Mouse (Mus musculus): ENCODE data around the gene Osbpl2. TPM values are rescaled to one million over a fixed set of nuclear protein-coding genes. Genes with fewer than 3 reads are reported as not detected.

Gene Osbpl2
- polyA plus RNA-seq, 1 experiment from 2014 or later: 66.1 TPM

DNA sequence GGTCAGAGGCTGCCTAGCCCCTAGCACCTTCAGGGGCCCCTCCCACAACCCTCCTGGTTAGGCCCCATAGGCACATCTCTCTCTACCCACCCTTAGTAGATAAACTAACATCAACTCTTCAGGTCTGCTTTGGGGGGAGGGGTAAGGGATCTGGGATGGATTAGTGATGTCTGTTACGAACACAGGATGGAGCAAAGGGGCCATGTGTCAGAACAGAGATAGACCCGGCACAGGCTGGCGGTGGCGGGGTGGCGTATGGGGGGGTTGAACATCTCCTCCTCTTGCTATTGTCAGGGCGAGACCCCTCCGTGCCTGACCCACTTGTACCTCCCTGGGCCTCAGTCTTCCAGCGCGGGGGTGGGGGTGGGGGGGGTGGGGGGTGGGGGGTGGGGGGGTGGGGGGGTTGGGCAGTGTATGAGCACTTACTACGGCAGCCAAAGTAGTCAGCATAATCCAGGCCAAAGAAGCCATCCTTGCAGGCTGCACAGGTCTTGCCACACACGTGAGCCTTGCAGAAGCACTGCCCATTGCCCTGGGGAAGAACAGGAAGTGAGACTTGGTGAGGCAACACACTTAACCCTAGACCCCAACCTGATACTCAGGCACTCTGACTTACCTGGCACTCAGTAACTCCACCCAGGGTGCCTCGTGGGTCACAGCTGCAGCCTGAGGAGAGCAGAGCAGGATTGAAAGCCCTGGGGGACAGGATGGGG lies 77.7 kb downstream of the Osbpl2 start:
- 77% methylated on average over 8 of the region's 12 CpGs for WGBS
- H3K9ac ChIP-seq (replicated peaks): no peak overlapping the region
- H3K4me1 ChIP-seq (replicated peaks): 0 out of 2 replicates have a peak, but pooled peaks cover 12% of the 10 kb centered on the region
- no peaks in the 10 kb centered on the region for H3K36me3 ChIP-seq
- H3K27ac ChIP-seq: no peak overlapping the region
- ATAC-seq: no peak
- H3K9me3 ChIP-seq: no peaks in the 10 kb centered on the region
- no peaks in the 10 kb centered on the region for H3K27me3 ChIP-seq
- H3K4me2 ChIP-seq (replicated peaks): no peak overlapping the region
- no peak overlapping the region for H3K4me3 ChIP-seq (replicated peaks)

DNA sequence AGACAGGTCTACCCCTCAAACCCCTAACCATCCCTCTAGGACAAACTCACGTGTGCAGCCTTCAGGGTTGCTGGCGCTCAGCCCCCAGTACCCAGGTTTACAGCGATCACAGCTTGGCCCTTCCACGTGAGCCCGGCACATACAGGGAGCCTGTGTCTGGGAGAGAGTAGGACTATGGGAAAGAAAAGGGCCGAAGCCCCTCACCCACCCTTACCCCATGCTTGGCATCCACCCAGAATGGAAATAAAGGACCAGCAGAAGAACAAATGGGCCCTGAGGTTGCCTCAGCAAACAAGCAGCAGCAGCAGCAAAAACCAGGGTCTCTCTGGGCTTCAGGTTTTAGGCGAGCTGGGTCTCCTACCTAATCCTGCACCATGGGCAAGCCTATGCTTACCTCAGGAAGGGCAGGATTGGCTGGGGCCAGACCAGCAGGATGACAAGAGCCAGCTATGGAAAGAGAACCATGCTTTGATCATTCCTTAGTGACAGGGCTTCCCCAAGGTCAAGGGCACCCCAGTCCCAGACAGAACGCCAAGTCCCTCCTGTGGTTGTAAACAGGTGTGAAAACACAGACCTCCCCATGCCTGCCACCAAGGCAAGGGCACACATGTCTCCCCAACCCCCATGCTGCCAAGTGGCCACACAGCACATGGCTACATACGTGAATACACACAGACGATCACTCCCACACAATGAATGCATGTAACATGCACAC lies 78.4 kb downstream of the Osbpl2 start:
- 80% methylated on average over 10 of the region's 10 CpGs for WGBS
- no peak overlapping the region for H3K4me3 ChIP-seq (replicated peaks)
- H3K27me3 ChIP-seq: no peaks in the 10 kb centered on the region
- H3K4me1 ChIP-seq (replicated peaks): 0 out of 2 replicates have a peak, but pooled peaks cover 13% of the 10 kb centered on the region
- H3K27ac ChIP-seq: no peak overlapping the region
- no peaks in the 10 kb centered on the region for H3K9me3 ChIP-seq
- H3K4me2 ChIP-seq (replicated peaks): no peak overlapping the region
- no peak for ATAC-seq
- no peak overlapping the region for H3K9ac ChIP-seq (replicated peaks)
- no peaks in the 10 kb centered on the region for H3K36me3 ChIP-seq

GRCm38 (mm10) chr2:180198782-180199181 lies 79.7 kb downstream of the Osbpl2 start:
- no peaks in the 10 kb centered on the region for H3K27me3 ChIP-seq
- H3K4me1 ChIP-seq (replicated peaks): 0 out of 2 replicates have a peak, but pooled peaks cover 13% of the 10 kb centered on the region
- no peak overlapping the region for H3K4me2 ChIP-seq (replicated peaks)
- no peak for ATAC-seq
- H3K9ac ChIP-seq (replicated peaks): no peak overlapping the region
- no peaks in the 10 kb centered on the region for H3K36me3 ChIP-seq
- no peak overlapping the region for H3K4me3 ChIP-seq (replicated peaks)
- WGBS: 89% methylated on average over 10 of the region's 10 CpGs
- no peaks in the 10 kb centered on the region for H3K9me3 ChIP-seq
- H3K27ac ChIP-seq: no peak overlapping the region

- WGBS: 57% methylated on average over 11 of the region's 11 CpGs
- H3K4me3 ChIP-seq (replicated peaks): no peak overlapping the region
- no peak for ATAC-seq
- H3K9ac ChIP-seq (replicated peaks): no peak overlapping the region
- peaks cover 22% of the 10 kb centered on the region for H3K4me1 ChIP-seq (replicated peaks)
- no peaks in the 10 kb centered on the region for H3K9me3 ChIP-seq
- H3K4me2 ChIP-seq (replicated peaks): no peak overlapping the region
- H3K27ac ChIP-seq: peak overlapping the region; percentile 19; the same call in 1 of the 2 replicates
- H3K27me3 ChIP-seq: no peaks in the 10 kb centered on the region
- H3K36me3 ChIP-seq: no peaks in the 10 kb centered on the region
Observed at GRCm38 (mm10) chr2:180200681-180201080, 81.6 kb downstream of the Osbpl2 start.

DNA sequence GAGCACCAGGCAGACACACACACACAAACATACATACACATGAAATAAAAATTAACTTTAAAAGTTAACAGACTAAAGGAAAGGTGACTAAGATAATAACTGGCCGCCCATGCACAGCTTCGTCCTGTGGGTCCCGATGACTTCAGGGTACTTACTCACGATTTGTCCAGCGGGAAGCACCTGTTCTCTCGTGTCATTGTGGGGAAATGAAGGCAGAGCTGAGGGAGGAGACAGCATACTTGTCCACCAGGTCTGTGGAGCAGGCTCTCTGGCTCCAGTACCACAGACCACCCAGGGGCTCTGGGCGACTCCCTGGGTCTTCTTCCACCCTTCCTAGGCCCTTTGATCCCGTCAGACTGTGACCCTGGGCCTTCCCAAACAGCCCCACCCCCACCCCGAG lies 82.2 kb downstream of the Osbpl2 start:
- no peak overlapping the region for H3K9ac ChIP-seq (replicated peaks)
- WGBS: 71% methylated on average over 9 of the region's 9 CpGs
- no peaks in the 10 kb centered on the region for H3K9me3 ChIP-seq
- H3K27me3 ChIP-seq: no peaks in the 10 kb centered on the region
- no peak overlapping the region for H3K4me3 ChIP-seq (replicated peaks)
- H3K4me1 ChIP-seq (replicated peaks): peaks cover 29% of the 10 kb centered on the region
- no peak for ATAC-seq
- H3K36me3 ChIP-seq: no peaks in the 10 kb centered on the region
- H3K4me2 ChIP-seq (replicated peaks): no peak overlapping the region
- H3K27ac ChIP-seq: peak overlapping the region; percentile 19; the same call in 1 of the 2 replicates

GRCm38 (mm10) chr2:180202263-180202662 lies 83.2 kb downstream of the Osbpl2 start:
- Histone ChIP-seq H3K27ac (no peak overlapping the region), H3K4me3 (replicated peaks) (no peak overlapping the region), H3K4me2 (replicated peaks) (no peak overlapping the region), H3K9me3 (no peaks in the 10 kb centered on the region), H3K4me1 (replicated peaks) (peaks cover 27% of the 10 kb centered on the region), H3K27me3 (no peaks in the 10 kb centered on the region), H3K9ac (replicated peaks) (no peak overlapping the region), H3K36me3 (no peaks in the 10 kb centered on the region)
- no peak for ATAC-seq
- WGBS: 95% methylated on average over 14 of the region's 14 CpGs

- Histone ChIP-seq H3K4me2 (replicated peaks) (no peak overlapping the region), H3K36me3 (no peaks in the 10 kb centered on the region), H3K9me3 (no peaks in the 10 kb centered on the region), H3K9ac (replicated peaks) (no peak overlapping the region), H3K27me3 (no peaks in the 10 kb centered on the region), H3K27ac (no peak overlapping the region), H3K4me3 (replicated peaks) (no peak overlapping the region), H3K4me1 (replicated peaks) (peaks cover 23% of the 10 kb centered on the region)
- ATAC-seq: no peak
- WGBS: 80% methylated on average over 10 of the region's 10 CpGs
Observed at GRCm38 (mm10) chr2:180202805-180203204, 83.7 kb downstream of the Osbpl2 start.

DNA sequence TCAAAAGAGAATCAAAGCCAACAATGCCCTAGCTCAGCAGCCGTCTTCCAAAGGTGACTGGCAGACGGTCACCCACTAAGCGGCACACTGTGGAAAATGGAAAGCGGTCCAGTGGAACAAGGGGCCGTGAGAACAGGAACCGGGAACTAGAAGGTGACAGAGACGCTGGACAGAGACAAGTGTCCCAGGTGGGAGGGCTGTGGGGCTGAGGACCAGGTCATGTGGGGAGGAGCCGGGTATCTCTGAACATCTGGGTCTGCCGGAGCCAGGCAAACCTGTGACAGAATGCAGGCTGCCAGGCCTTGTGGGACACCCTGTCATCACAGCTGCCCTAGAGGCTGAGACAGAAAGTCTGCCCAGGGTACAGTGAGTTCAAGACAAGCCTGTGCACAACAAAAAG lies 85.4 kb downstream of the Osbpl2 start:
- no peak overlapping the region for H3K4me2 ChIP-seq (replicated peaks)
- no peaks in the 10 kb centered on the region for H3K27me3 ChIP-seq
- WGBS: 94% methylated on average over 9 of the region's 9 CpGs
- H3K36me3 ChIP-seq: no peaks in the 10 kb centered on the region
- ATAC-seq: no peak
- no peak overlapping the region for H3K4me3 ChIP-seq (replicated peaks)
- H3K4me1 ChIP-seq (replicated peaks): peaks cover 23% of the 10 kb centered on the region
- no peak overlapping the region for H3K9ac ChIP-seq (replicated peaks)
- peak overlapping the region; percentile 59; the same call in 1 of the 2 replicates for H3K27ac ChIP-seq
- no peaks in the 10 kb centered on the region for H3K9me3 ChIP-seq

- peak; percentile 75 for ATAC-seq
- H3K27me3 ChIP-seq: no peaks in the 10 kb centered on the region
- no peak overlapping the region; the same call in 1 of the 2 replicates for H3K9ac ChIP-seq (replicated peaks)
- no peaks in the 10 kb centered on the region for H3K9me3 ChIP-seq
- H3K4me3 ChIP-seq (replicated peaks): no peak overlapping the region
- H3K36me3 ChIP-seq: no peaks in the 10 kb centered on the region
- H3K27ac ChIP-seq: peak overlapping the region; percentile 59
- no peak overlapping the region for H3K4me2 ChIP-seq (replicated peaks)
- 58% methylated on average over 12 of the region's 12 CpGs for WGBS
- H3K4me1 ChIP-seq (replicated peaks): peaks cover 23% of the 10 kb centered on the region
Observed at GRCm38 (mm10) chr2:180205083-180205955, 86.2 kb downstream of the Osbpl2 start.

DNA sequence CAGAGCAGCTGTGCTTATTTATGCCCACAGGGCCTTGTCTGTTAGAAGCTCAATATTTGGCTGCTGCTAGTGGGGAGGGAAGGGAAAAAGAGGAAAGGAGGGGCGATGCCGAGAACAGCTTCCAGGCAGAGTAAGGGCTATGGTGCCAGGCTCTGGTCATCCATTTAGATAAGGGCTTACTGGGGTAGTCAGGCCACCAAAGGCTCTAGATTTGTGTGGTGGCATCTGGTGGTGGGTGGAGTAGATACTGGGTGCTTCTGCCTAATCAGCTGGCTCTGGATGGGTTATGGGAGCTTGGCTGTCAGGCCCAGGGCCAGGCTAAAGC lies 86.8 kb downstream of the Osbpl2 start:
- WGBS: 82% methylated on average over 2 of the region's 2 CpGs
- Histone ChIP-seq H3K9me3 (no peaks in the 10 kb centered on the region), H3K4me2 (replicated peaks) (no peak overlapping the region), H3K27me3 (no peaks in the 10 kb centered on the region), H3K9ac (replicated peaks) (no peak overlapping the region; the same call in 1 of the 2 replicates), H3K4me1 (replicated peaks) (peaks cover 23% of the 10 kb centered on the region), H3K4me3 (replicated peaks) (no peak overlapping the region), H3K36me3 (no peaks in the 10 kb centered on the region), H3K27ac (peak overlapping the region; percentile 59)
- ATAC-seq: no peak

GRCm38 (mm10) chr2:180207840-180208239 lies 88.7 kb downstream of the Osbpl2 start:
- no peak overlapping the region for H3K27ac ChIP-seq
- ATAC-seq: no peak
- H3K9me3 ChIP-seq: no peaks in the 10 kb centered on the region
- no peaks in the 10 kb centered on the region for H3K27me3 ChIP-seq
- H3K36me3 ChIP-seq: no peaks in the 10 kb centered on the region
- 69% methylated on average over 7 of the region's 7 CpGs for WGBS
- no peak overlapping the region for H3K4me2 ChIP-seq (replicated peaks)
- H3K9ac ChIP-seq (replicated peaks): no peak overlapping the region
- H3K4me1 ChIP-seq (replicated peaks): peaks cover 17% of the 10 kb centered on the region
- no peak overlapping the region for H3K4me3 ChIP-seq (replicated peaks)

GRCm38 (mm10) chr2:180208976-180209375 lies 89.9 kb downstream of the Osbpl2 start:
- H3K4me1 ChIP-seq (replicated peaks): peaks cover 17% of the 10 kb centered on the region
- WGBS: 90% methylated on average over 1 of the region's 1 CpGs
- H3K4me3 ChIP-seq (replicated peaks): no peak overlapping the region
- H3K9ac ChIP-seq (replicated peaks): no peak overlapping the region
- no peak overlapping the region for H3K4me2 ChIP-seq (replicated peaks)
- H3K27me3 ChIP-seq: no peaks in the 10 kb centered on the region
- ATAC-seq: no peak
- H3K27ac ChIP-seq: no peak overlapping the region
- no peaks in the 10 kb centered on the region for H3K9me3 ChIP-seq
- no peaks in the 10 kb centered on the region for H3K36me3 ChIP-seq

Measured in midbrain, embryonic 13.5 days (tissue).